Mouse (Mus musculus): ENCODE measurements at regions not wholly inside any gene's neighbourhood (a gene's known extent, or its start where the extent isn't known, plus 50 kb on each side); places are given as distances from the start of the nearest gene placed in this dataset.

- Histone ChIP-seq H3K4me3 (no peak overlapping the region), H3K9ac (no peak overlapping the region), H3K27ac (replicated peaks) (no peak overlapping the region), H3K4me2 (no peak overlapping the region), H3K36me3 (no peaks in the 10 kb centered on the region), H3K9me3 (no peaks in the 10 kb centered on the region), H3K4me1 (peaks cover 22% of the 10 kb centered on the region), H3K27me3 (replicated peaks) (no peaks in the 10 kb centered on the region)
- no peak for ATAC-seq (ENCODE audit: extremely low read depth, insufficient number of reproducible peaks, low FRiP score, low TSS enrichment)
- WGBS, result 80% methylated on average over 3 of the region's 3 CpGs
Measured at GRCm38 (mm10) chr14:76253850-76254249, 143.2 kb downstream of the Nufip1 start.

- Histone ChIP-seq H3K4me2 (peak overlapping the region; percentile 41), H3K4me3 (no peak overlapping the region)
Measured at GRCm38 (mm10) chr14:76254565-76255501, 144.1 kb downstream of the Nufip1 start.

GRCm38 (mm10) chr14:76255971-76256370 lies 145.3 kb downstream of the Nufip1 start:
- Histone ChIP-seq H3K9ac (no peak overlapping the region), H3K9me3 (no peaks in the 10 kb centered on the region), H3K4me2 (no peak overlapping the region), H3K27me3 (replicated peaks) (no peaks in the 10 kb centered on the region), H3K4me3 (no peak overlapping the region), H3K4me1 (peaks cover 22% of the 10 kb centered on the region), H3K36me3 (no peaks in the 10 kb centered on the region), H3K27ac (replicated peaks) (peak overlapping the region; percentile 65; the same call in 1 of the 2 replicates)
- ATAC-seq (ENCODE audit: extremely low read depth, insufficient number of reproducible peaks, low FRiP score, low TSS enrichment), result no peak
- 84% methylated on average over 11 of the region's 11 CpGs for WGBS

More at GRCm38 (mm10) chr14:76254565-76255501, 144.1 kb downstream of the Nufip1 start:
- no peaks in the 10 kb centered on the region for H3K9me3 ChIP-seq
- WGBS, result 32% methylated on average over 30 of the region's 30 CpGs
- peak overlapping the region; percentile 65 for H3K27ac ChIP-seq (replicated peaks)
- peak overlapping the region; percentile 56 for H3K9ac ChIP-seq
- no peaks in the 10 kb centered on the region for H3K36me3 ChIP-seq
- ATAC-seq (ENCODE audit: extremely low read depth, insufficient number of reproducible peaks, low FRiP score, low TSS enrichment), result no peak; the same call in 1 of the 2 replicates
- no peaks in the 10 kb centered on the region for H3K27me3 ChIP-seq (replicated peaks)
- peaks cover 22% of the 10 kb centered on the region for H3K4me1 ChIP-seq

GRCm38 (mm10) chr14:76258626-76259025 lies 147.9 kb downstream of the Nufip1 start:
- Histone ChIP-seq H3K4me3 (no peak overlapping the region), H3K4me2 (no peak overlapping the region), H3K36me3 (no peaks in the 10 kb centered on the region), H3K27me3 (replicated peaks) (no peaks in the 10 kb centered on the region), H3K27ac (replicated peaks) (no peak overlapping the region), H3K9me3 (no peaks in the 10 kb centered on the region), H3K9ac (no peak overlapping the region), H3K4me1 (peaks cover 22% of the 10 kb centered on the region)
- no peak for ATAC-seq (ENCODE audit: extremely low read depth, insufficient number of reproducible peaks, low FRiP score, low TSS enrichment)
- 47% methylated on average over 3 of the region's 3 CpGs for WGBS

- 68% methylated on average over 5 of the region's 5 CpGs for WGBS
Measured at GRCm38 (mm10) chr14:76260628-76261293, 150.1 kb downstream of the Nufip1 start.

GRCm38 (mm10) chr14:76263682-76264081 lies 151.1 kb upstream of the Tsc22d1 start:
- no peak for ATAC-seq (ENCODE audit: extremely low read depth, insufficient number of reproducible peaks, low FRiP score, low TSS enrichment)
- Histone ChIP-seq H3K27me3 (replicated peaks) (no peaks in the 10 kb centered on the region), H3K36me3 (no peaks in the 10 kb centered on the region), H3K4me3 (no peak overlapping the region), H3K9ac (no peak overlapping the region), H3K27ac (replicated peaks) (no peak overlapping the region), H3K9me3 (peaks cover 2% of the 10 kb centered on the region; the same call in 1 of the 2 replicates), H3K4me1 (no peaks in the 10 kb centered on the region), H3K4me2 (no peak overlapping the region)
- WGBS, result 76% methylated on average over 5 of the region's 5 CpGs

More at GRCm38 (mm10) chr14:76260628-76261293, 150.1 kb downstream of the Nufip1 start:
- no peak for ATAC-seq (ENCODE audit: extremely low read depth, insufficient number of reproducible peaks, low FRiP score, low TSS enrichment)
- no peaks in the 10 kb centered on the region for H3K27me3 ChIP-seq (replicated peaks)
- no peaks in the 10 kb centered on the region for H3K36me3 ChIP-seq
- H3K4me1 ChIP-seq, result peaks cover 8% of the 10 kb centered on the region; the same call in 1 of the 2 replicates
- H3K27ac ChIP-seq (replicated peaks), result no peak overlapping the region
- no peak overlapping the region for H3K4me2 ChIP-seq
- no peak overlapping the region for H3K9ac ChIP-seq
- no peak overlapping the region for H3K4me3 ChIP-seq
- no peaks in the 10 kb centered on the region for H3K9me3 ChIP-seq

GRCm38 (mm10) chr14:76265819-76266218 lies 148.9 kb upstream of the Tsc22d1 start:
- Histone ChIP-seq H3K27ac (replicated peaks) (no peak overlapping the region), H3K36me3 (no peaks in the 10 kb centered on the region), H3K4me3 (no peak overlapping the region), H3K4me1 (no peaks in the 10 kb centered on the region), H3K9me3 (peaks cover 2% of the 10 kb centered on the region; the same call in 1 of the 2 replicates), H3K27me3 (replicated peaks) (no peaks in the 10 kb centered on the region), H3K4me2 (no peak overlapping the region), H3K9ac (no peak overlapping the region)
- no peak for ATAC-seq (ENCODE audit: extremely low read depth, insufficient number of reproducible peaks, low FRiP score, low TSS enrichment)
- WGBS, result 82% methylated on average over 5 of the region's 5 CpGs

- 79% methylated on average over 4 of the region's 4 CpGs for WGBS
- H3K36me3 ChIP-seq, result no peaks in the 10 kb centered on the region
- H3K27me3 ChIP-seq (replicated peaks), result no peaks in the 10 kb centered on the region
- H3K27ac ChIP-seq (replicated peaks), result no peak overlapping the region
- ATAC-seq (ENCODE audit: extremely low read depth, insufficient number of reproducible peaks, low FRiP score, low TSS enrichment), result no peak
- no peak overlapping the region for H3K9ac ChIP-seq
- H3K4me2 ChIP-seq, result no peak overlapping the region
- H3K4me1 ChIP-seq, result no peaks in the 10 kb centered on the region
- H3K9me3 ChIP-seq, result peaks cover 2% of the 10 kb centered on the region; the same call in 1 of the 2 replicates
- no peak overlapping the region for H3K4me3 ChIP-seq
Measured at GRCm38 (mm10) chr14:76266249-76266648, 148.5 kb upstream of the Tsc22d1 start.

GRCm38 (mm10) chr14:76267091-76267490 lies 147.7 kb upstream of the Tsc22d1 start:
- Histone ChIP-seq H3K27ac (replicated peaks) (no peak overlapping the region), H3K27me3 (replicated peaks) (no peaks in the 10 kb centered on the region), H3K4me3 (no peak overlapping the region), H3K4me1 (no peaks in the 10 kb centered on the region), H3K36me3 (no peaks in the 10 kb centered on the region), H3K9ac (no peak overlapping the region), H3K4me2 (no peak overlapping the region), H3K9me3 (peaks cover 2% of the 10 kb centered on the region; the same call in 1 of the 2 replicates)
- ATAC-seq (ENCODE audit: extremely low read depth, insufficient number of reproducible peaks, low FRiP score, low TSS enrichment), result no peak
- 47% methylated on average over 4 of the region's 4 CpGs for WGBS

GRCm38 (mm10) chr14:76271190-76271589 lies 143.6 kb upstream of the Tsc22d1 start:
- no peak overlapping the region for H3K9ac ChIP-seq
- no peak overlapping the region for H3K4me3 ChIP-seq
- no peak for ATAC-seq (ENCODE audit: extremely low read depth, insufficient number of reproducible peaks, low FRiP score, low TSS enrichment)
- H3K36me3 ChIP-seq, result no peaks in the 10 kb centered on the region
- no peak overlapping the region for H3K27ac ChIP-seq (replicated peaks)
- no peak overlapping the region for H3K4me2 ChIP-seq
- 75% methylated on average over 11 of the region's 11 CpGs for WGBS
- H3K9me3 ChIP-seq, result peaks cover 2% of the 10 kb centered on the region; the same call in 1 of the 2 replicates
- H3K27me3 ChIP-seq (replicated peaks), result no peaks in the 10 kb centered on the region
- H3K4me1 ChIP-seq, result no peaks in the 10 kb centered on the region; the same call in 1 of the 2 replicates

- H3K9ac ChIP-seq, result no peak overlapping the region
- WGBS, result 66% methylated on average over 4 of the region's 4 CpGs
- no peaks in the 10 kb centered on the region; the same call in 1 of the 2 replicates for H3K9me3 ChIP-seq
- H3K36me3 ChIP-seq, result no peaks in the 10 kb centered on the region
- no peak overlapping the region for H3K4me3 ChIP-seq
- H3K27me3 ChIP-seq (replicated peaks), result no peaks in the 10 kb centered on the region
- H3K4me1 ChIP-seq, result peaks cover 9% of the 10 kb centered on the region
- no peak overlapping the region for H3K27ac ChIP-seq (replicated peaks)
- H3K4me2 ChIP-seq, result no peak overlapping the region
- ATAC-seq (ENCODE audit: extremely low read depth, insufficient number of reproducible peaks, low FRiP score, low TSS enrichment), result no peak
Measured at GRCm38 (mm10) chr14:76272840-76273239, 141.9 kb upstream of the Tsc22d1 start.

Measured in heart, embryonic 13.5 days (tissue).